Mouse (Mus musculus) liver (tissue): ENCODE results near the gene Pik3r6.

ENCODE experiments used
- DNase-seq: peaks from one replicate; pipeline ENCODE4 v3.0.0-alpha.2; 2020; ENCODE audit warnings: mixed read lengths

Pik3r6 gene

GRCm38 (mm10) chr11:68502902-68503629 lies at the start of gene Pik3r6:
Gene Pik3r6, plus strand, starts transcription at chr11:68503019.
- DNase-seq: no peak

- no peak for DNase-seq
Measured at GRCm38 (mm10) chr11:68453301-68453700, 49.5 kb upstream of the Pik3r6 start.

- DNase-seq: no peak
Measured at GRCm38 (mm10) chr11:68458086-68458485, 44.7 kb upstream of the Pik3r6 start.

- no peak for DNase-seq
Measured at GRCm38 (mm10) chr11:68459021-68459420, 43.8 kb upstream of the Pik3r6 start.

- DNase-seq: no peak
Measured at GRCm38 (mm10) chr11:68459486-68459885, 43.3 kb upstream of the Pik3r6 start.

- no peak for DNase-seq
Measured at GRCm38 (mm10) chr11:68462716-68463115, 40.1 kb upstream of the Pik3r6 start.

- DNase-seq: no peak
Measured at GRCm38 (mm10) chr11:68464260-68464659, 38.6 kb upstream of the Pik3r6 start.

- DNase-seq: no peak
Measured at GRCm38 (mm10) chr11:68465090-68465489, 37.7 kb upstream of the Pik3r6 start.

- DNase-seq: no peak
Measured at GRCm38 (mm10) chr11:68467441-68467840, 35.4 kb upstream of the Pik3r6 start.

- DNase-seq: no peak
Measured at GRCm38 (mm10) chr11:68467962-68468612, 34.7 kb upstream of the Pik3r6 start.

GRCm38 (mm10) chr11:68468886-68469285 lies 33.9 kb upstream of the Pik3r6 start:
- no peak for DNase-seq

GRCm38 (mm10) chr11:68472162-68472849 lies 30.5 kb upstream of the Pik3r6 start:
- no peak for DNase-seq

- DNase-seq: no peak
Measured at GRCm38 (mm10) chr11:68474600-68474999, 28.2 kb upstream of the Pik3r6 start.

GRCm38 (mm10) chr11:68475676-68476075 lies 27.1 kb upstream of the Pik3r6 start:
- no peak for DNase-seq

GRCm38 (mm10) chr11:68477661-68478060 lies 25.2 kb upstream of the Pik3r6 start:
- no peak for DNase-seq

- no peak for DNase-seq
Measured at GRCm38 (mm10) chr11:68478574-68478981, 24.2 kb upstream of the Pik3r6 start.

GRCm38 (mm10) chr11:68480660-68481059 lies 22.2 kb upstream of the Pik3r6 start:
- DNase-seq: no peak

GRCm38 (mm10) chr11:68482001-68482400 lies 20.8 kb upstream of the Pik3r6 start:
- no peak for DNase-seq

- DNase-seq: no peak
Measured at GRCm38 (mm10) chr11:68483213-68483612, 19.6 kb upstream of the Pik3r6 start.

- no peak for DNase-seq
Measured at GRCm38 (mm10) chr11:68484431-68484830, 18.4 kb upstream of the Pik3r6 start.

- DNase-seq: peak; percentile 19
Measured at GRCm38 (mm10) chr11:68485206-68485942, 17.4 kb upstream of the Pik3r6 start.

GRCm38 (mm10) chr11:68486093-68486492 lies 16.7 kb upstream of the Pik3r6 start:
- no peak for DNase-seq

- DNase-seq: no peak
Measured at GRCm38 (mm10) chr11:68487720-68488119, 15.1 kb upstream of the Pik3r6 start.
